Mouse (Mus musculus): ENCODE data around the gene Fam163b.

Fam163b gene

GRCm38 (mm10) chr2:27128990-27129389 is 13.3 kb downstream of the Fam163b start:
- no peak for DNase-seq

GRCm38 (mm10) chr2:27126496-27126895 is 15.8 kb downstream of the Fam163b start:
- no peak for DNase-seq

DNA sequence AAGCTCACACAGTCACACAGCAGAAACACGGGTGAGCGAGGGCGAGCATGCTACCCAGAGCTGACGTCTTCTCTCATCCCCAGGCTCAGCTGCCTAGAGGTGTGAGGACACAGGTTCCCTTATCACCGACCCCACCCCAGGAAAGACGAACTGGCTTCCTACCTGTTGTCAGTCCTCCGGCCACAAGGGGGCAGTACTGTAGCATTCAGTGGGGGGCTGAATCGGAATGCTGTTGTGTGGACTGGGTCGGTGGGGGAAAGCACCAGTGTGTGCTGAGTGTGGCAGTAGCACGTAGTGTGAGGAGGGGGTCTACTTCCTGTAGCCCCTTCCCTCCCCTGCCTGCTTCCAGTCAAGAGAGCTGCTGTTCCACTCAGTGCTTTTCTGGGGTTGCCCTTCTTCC is 16.3 kb downstream of the Fam163b start:
- DNase-seq = no peak

DNA sequence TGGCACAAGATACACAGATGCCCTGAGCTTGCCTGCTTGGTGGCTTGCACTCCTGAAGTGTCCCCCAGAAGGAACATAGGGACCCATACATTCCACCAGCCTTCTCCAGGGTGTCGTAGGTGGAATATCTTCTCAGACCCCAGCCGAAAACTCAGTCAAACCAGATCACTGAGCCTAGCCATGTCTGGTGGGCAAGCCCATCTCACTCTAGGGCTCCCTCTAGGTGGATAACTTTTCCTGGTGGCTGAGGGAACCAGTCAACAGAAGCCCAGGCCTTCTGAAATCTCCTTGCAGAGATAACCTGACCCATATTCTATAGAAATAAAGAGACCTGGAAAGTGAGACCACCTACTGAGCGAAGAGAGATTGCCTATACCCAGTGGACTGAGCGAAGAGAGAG is 19.2 kb downstream of the Fam163b start:
- DNase-seq = no peak

GRCm38 (mm10) chr2:27122578-27122977 is 19.7 kb downstream of the Fam163b start:
- DNase-seq = no peak

DNA sequence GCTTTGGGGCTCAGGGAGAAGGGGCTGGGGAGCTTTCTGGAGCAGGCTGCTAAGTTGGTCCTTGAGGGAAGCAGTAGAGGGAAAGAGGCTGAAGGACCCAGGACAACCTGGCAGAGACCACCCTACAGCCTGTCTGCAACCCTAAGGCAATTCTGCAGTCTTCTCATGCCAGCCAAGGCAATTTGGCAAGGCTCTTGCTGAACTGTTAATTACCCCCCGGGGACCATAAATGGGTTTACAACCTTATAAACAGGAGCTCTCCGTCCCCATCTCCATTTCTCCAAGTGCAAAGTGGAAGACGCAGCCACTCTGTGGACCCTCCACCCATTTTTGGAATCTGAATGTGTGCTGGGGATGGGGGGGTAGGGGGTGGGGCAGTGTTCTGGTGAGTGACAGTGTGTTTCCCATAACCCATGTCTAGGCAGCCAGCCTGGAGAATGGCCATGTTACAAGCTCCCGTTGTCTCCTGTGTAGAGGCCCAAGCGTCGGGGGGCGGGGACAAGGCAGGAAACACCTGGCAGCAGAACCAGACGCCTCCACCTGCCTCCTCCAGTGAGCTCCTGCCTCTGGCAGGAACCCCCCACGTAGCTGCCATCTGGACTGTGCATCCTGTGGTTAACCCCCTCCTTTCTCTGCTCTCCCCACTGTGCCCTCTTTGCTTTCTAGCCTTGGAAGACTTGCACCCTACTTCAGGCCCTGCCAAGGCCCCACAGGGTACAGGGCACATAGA is 20.5 kb downstream of the Fam163b start:
- peak; percentile 45 for DNase-seq

GRCm38 (mm10) chr2:27120241-27120641 is 22.1 kb downstream of the Fam163b start:
- DNase-seq = no peak

DNA sequence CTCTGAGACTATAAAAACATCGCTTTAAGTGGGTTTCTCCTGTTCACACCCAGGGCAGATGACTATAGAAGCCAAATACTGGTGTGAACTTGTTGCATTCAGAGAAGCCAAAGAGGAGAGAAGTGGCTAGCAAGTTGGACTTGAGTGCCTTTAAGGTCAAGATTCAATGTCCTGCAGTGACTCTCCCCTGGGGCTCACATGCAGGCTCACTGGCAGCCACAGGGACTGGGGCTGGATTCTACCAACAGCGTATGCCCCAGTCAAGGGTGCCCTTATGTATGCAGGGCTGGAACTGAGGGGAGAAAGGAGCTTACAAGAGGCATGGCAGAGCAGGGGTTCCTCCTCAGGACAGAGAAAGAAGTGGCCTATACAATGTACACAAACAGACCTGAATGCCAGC is 22.5 kb downstream of the Fam163b start:
- no peak for DNase-seq

DNA sequence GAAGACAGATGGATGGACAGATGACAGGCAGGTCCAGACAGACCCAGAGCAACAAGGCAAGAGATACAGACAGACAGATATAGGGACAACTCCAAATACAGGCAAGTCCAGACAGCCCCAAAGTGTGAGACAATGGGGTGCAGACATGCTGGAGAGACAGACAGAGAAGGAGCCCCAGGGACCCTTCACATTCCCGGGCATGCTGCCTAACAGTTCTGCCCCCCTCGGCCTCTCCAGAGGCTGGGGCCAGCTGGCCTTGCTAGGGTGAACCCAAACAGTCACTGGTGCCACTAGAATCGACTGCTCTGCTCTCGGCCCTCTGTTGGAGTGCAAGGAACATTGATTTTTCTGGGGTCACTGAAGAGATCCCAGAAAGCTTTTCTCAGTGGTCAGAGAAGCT is 23.8 kb downstream of the Fam163b start:
- DNase-seq = no peak

DNA sequence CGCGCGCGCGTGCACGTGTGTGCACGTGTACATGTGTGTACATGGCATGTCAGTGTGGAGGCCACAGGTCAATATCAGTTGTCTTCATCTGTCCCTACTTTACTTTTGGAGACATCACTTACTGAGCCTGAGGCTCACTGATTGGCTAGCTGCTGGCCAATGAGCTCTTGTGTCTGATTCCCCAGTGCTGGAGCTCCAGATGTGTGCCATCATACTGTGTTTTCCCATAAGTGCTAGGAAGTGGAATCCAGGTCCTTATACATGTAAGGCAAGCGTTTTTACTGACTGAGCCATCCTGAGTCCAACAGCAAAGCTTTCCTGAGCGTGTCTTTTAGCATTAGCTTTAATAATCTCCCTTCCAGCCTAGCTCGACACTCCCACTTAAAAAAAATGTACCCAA is 28.1 kb downstream of the Fam163b start:
- DNase-seq = no peak

DNA sequence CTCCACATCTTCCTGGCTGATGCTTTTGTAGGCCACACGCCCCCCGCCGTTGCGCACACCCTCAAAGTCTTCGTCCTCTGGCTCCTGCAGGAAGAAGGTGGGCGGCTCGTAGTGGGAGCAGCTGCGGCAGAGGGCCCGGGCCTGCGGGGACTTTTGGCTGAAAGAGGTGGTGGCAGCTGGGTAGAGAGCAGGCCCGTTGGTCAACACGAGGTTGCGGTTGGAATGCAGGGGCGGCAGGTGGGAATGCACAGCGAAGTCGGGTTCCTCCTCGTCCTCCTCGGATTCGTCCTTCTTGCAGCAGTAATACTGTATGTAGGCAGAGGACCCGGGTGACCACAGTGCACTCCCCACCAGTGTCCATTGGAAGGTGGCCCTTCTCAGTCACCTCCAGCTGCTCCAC is 29.7 kb downstream of the Fam163b start:
- DNase-seq = no peak

GRCm38 (mm10) chr2:27109052-27109451 is 33.2 kb downstream of the Fam163b start:
- peak; percentile 82 for DNase-seq

GRCm38 (mm10) chr2:27108144-27108543 is 34.1 kb downstream of the Fam163b start:
- DNase-seq = no peak

DNA sequence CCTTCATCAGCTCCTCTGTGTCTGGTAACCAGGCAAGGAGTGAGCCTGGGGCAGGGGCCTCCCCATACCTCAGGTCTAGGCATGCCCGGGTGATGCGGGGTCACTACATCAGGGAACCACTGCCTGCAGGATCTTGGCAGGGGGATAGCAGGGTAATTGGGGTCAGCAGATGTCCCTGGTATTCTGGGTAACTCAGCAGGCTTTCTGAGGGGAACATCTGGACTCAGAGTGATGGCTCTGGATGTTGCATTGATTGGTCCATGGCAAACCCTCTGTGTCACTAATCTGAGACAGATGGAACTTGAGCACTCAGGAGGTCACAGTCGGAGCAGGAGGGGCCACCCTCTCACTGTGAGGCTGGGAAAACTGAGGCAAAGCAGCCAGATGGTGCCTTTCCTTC is 35.5 kb downstream of the Fam163b start:
- DNase-seq = no peak

DNA sequence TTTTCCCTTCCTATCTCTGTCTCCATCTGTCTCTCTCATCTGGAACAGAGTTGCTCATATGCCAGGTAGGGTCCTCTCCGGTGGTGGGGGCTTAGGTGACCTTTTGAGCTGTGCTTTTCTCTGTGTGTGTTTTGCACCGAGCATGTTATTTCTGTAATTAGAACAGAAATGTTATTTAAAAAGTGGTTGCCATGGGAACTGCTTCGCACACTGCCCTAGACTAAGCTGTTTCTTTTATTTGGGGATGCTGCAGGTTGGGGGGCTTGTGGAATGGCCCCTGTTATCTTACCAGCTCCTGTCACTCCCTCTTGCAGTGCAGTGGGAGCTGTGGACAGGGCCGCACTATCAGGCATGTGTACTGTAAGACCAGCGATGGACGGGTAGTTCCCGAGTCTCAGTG is 38.7 kb downstream of the Fam163b start:
- no peak for DNase-seq

DNA sequence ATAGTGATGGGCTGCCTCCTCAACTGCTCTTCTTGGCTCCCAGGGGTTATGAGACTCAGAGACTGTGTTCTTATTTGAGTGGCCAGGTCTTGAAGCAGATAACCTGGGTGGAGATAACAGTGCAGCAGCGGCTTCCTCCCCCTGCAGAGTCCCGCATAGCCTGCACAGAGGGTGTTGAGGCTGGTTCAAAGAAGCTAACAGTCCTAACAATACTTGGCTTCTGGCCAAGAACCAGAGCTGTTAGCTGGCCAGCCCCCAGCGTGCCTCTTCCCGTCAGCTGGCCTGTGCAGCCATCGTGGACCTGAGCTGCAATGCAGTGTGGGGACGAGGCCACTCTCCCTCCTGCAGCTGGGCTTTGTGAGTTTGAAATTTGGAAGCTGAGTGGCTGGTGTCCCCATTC is 44.5 kb downstream of the Fam163b start:
- no peak for DNase-seq

- no peak for DNase-seq
Measured at GRCm38 (mm10) chr2:27097241-27097656, 45.0 kb downstream of the Fam163b start.

DNA sequence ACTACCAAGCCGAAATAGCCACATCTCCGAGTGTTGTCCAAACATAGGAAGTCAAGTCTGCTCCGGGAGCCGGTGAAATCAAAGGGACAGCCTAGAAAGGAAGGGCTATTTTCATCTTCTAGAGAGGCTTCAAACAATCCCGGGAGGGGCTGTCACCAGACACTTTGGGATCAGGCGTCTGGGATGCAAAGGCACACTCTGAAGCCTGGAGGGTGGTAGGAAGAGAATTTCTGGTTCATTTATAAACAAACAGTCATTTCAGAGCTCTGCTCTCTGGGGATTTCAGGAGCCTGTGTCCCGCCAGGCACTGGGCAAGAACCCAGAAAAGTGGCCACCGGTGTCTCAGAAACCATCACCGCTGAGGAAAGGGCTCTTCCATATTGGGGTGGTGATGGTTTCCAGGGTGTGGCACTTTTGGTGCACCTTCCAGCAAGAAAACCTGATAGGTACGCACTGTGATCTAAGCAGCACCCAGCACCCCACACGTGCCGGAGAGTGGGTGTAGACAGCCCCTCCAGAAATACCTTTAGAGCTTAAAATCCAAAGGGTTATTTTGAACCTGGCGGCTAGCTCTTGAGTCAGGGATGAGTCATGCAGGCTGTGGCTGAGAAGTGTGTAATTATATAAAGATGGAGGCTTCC is 45.8 kb downstream of the Fam163b start:
- DNase-seq = no peak

GRCm38 (mm10) chr2:27095178-27095577 is 47.1 kb downstream of the Fam163b start:
- no peak for DNase-seq

GRCm38 (mm10) chr2:27089238-27089637 is 53.1 kb downstream of the Fam163b start:
- no peak for DNase-seq

DNA sequence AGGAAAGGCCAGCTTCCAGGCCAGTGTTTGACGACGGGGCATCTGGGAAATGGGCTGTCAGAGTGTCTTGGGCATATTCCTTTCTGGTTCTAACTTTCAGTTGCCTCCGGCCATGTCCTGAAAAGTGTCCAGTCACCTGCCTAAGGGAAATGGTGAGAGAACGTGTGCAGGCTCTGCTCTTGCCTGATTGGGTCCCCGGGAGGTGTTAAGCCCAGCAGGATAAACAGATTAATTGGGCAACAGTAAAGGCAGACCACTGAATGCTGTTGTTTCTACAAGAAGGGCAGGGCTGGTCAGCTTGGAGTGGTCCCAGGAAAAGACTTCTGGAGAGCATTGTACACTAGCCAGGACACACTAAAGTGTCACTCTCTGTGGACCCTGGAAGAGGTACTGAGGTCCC is 53.6 kb downstream of the Fam163b start:
- DNase-seq = no peak

DNA sequence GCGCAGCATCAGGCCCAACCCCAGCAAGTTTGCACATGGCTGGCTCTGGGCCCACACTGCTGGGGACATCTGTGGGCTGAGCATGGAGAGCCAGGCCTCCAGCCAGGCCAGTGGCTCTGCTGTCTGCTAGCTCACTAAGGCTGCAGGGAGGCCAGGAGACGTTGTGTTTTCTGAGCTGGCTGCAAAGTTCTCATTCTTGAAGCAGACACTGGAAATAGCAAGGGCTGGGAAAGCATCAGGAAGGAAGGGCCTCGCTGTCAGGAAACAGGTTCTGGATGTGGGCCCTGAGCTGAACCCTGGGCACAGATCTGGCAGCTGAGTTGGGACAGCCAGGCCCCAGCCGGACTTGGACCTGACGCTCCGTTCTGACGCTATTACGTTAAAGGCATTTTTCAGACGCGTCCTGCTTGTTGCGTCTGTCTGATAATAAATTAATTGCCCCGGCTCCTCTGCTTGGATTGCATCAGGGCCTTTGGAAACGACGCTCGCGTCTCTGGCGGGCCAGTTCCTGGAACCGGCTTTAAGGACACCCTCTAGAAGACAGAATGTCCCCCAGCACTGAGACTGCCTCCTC is 54.1 kb downstream of the Fam163b start:
- no peak for DNase-seq

DNA sequence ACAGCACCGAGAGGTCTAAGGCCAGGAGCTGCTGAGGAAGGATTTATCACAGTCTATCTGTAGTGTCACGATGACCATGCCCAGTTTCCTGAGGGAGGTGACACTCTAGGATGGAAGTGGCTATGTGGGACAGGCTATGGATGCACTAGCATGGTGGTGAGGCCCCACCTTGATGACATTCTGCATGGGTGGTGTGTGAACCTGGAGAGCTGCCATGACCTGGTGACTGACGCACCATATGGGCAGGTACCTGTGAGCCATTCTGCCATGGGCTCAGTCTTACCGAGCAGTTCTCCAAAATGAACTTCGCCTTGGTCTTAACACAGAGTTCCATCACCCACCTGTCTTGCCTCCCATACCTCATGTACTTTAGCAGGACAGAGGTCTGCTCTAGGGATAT is 54.7 kb downstream of the Fam163b start:
- no peak for DNase-seq

GRCm38 (mm10) chr2:27086483-27087010 is 55.7 kb downstream of the Fam163b start:
- DNase-seq = no peak
